Mouse (Mus musculus) ES-Bruce4 (cell line): ENCODE measurements at regions not wholly inside any gene's neighbourhood (a gene's known extent, or its start where the extent isn't known, plus 50 kb on each side); places are given as distances from the start of the nearest gene placed in this dataset.

Source experiments
- H3K27ac ChIP-seq: 2 replicates; pipeline ENCODE4 v1.5.1; 2012; ENCODE audit warnings: low read length, inconsistent platforms; ENCODE audit not compliant: insufficient read depth
- H3K27me3 ChIP-seq: 2 replicates; pipeline ENCODE4 v1.6.1; 2012; ENCODE audit warnings: mild to moderate bottlenecking, low read length, inconsistent platforms; ENCODE audit not compliant: control insufficient read depth, poor library complexity, insufficient read depth, severe bottlenecking
- H3K36me3 ChIP-seq: 2 replicates; pipeline ENCODE4 v1.6.1; 2012; ENCODE audit warnings: inconsistent platforms, mild to moderate bottlenecking, low read length, moderate library complexity; ENCODE audit not compliant: control insufficient read depth, poor library complexity, insufficient read depth, severe bottlenecking
- H3K4me1 ChIP-seq: one replicate; pipeline ENCODE4 v1.8.1; 2011; ENCODE audit warnings: low read length; ENCODE audit not compliant: control insufficient read depth, insufficient read depth
- H3K4me3 ChIP-seq: 2 replicates; pipeline ENCODE4 v1.5.1; 2011; ENCODE audit warnings: low read depth, mild to moderate bottlenecking, low read length
- H3K9ac ChIP-seq: 2 replicates; pipeline ENCODE4 v1.6.1; 2012; ENCODE audit warnings: low read depth, mild to moderate bottlenecking, inconsistent platforms; ENCODE audit not compliant: poor library complexity, severe bottlenecking
- H3K9me3 ChIP-seq: replicated peaks from 2 replicates; pipeline ENCODE4 v1.6.1; 2012; ENCODE audit warnings: mild to moderate bottlenecking, low read length, inconsistent platforms; ENCODE audit not compliant: control insufficient read depth, poor library complexity, insufficient read depth, severe bottlenecking
- CTCF ChIP-seq: IDR thresholded peaks from one replicate; pipeline ENCODE4 v1.8.1; 2011; ENCODE audit warnings: low read depth, low read length
- EP300 ChIP-seq: IDR thresholded peaks from 2 replicates; pipeline ENCODE4 v1.6.1; 2011; ENCODE audit warnings: low read depth, low read length; ENCODE audit not compliant: insufficient read depth
- POLR2A ChIP-seq: IDR thresholded peaks from one replicate; pipeline ENCODE4 v1.8.1; 2011; ENCODE audit warnings: low read length; ENCODE audit not compliant: insufficient read depth

GRCm38 (mm10) chr16:21333223-21333951 is 89.5 kb upstream of the Vps8 start:
- H3K9ac ChIP-seq: peak overlapping the region; percentile 54
- peak overlapping the region; percentile 92 for H3K4me3 ChIP-seq
- H3K9me3 ChIP-seq: no peaks in the 10 kb centered on the region
- H3K4me1 ChIP-seq: no peaks in the 10 kb centered on the region
- H3K27ac ChIP-seq: no peak overlapping the region
- no peaks in the 10 kb centered on the region for H3K27me3 ChIP-seq
- TF ChIP-seq CTCF: no peak
- peak; percentile 60 for TF ChIP-seq POLR2A
- TF ChIP-seq EP300: 0 out of 2 replicates have a peak, but pooled peaks have one; percentile 44
- peaks cover 2% of the 10 kb centered on the region; the same call in 1 of the 2 replicates for H3K36me3 ChIP-seq

DNA sequence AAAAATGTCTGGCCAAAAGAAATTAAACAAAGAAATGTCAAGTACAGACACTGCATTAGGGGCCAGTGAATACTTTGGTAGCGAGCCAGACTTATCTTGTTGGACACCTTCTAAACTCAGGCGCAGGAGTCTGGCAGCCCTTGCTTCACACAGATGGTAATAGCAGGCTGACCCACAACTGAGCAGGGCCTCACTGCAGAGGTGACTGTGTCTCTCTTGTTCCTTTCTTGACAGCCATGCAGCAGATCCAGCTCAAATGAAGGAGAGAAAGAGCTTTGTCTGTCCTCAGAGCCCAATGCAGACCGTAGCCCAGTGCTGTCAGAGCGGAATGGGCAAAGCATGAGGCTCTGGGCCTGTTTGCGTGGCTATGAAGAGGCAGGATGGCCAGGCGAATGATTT is 83.9 kb upstream of the Vps8 start:
- Histone ChIP-seq H3K9me3 (no peaks in the 10 kb centered on the region), H3K4me3 (no peak overlapping the region), H3K9ac (no peak overlapping the region), H3K4me1 (no peaks in the 10 kb centered on the region), H3K36me3 (no peaks in the 10 kb centered on the region), H3K27ac (no peak overlapping the region), H3K27me3 (no peaks in the 10 kb centered on the region)
- TF ChIP-seq EP300 (no peak), CTCF (no peak), POLR2A (no peak)

- no peaks in the 10 kb centered on the region for H3K9me3 ChIP-seq
- H3K4me1 ChIP-seq: no peaks in the 10 kb centered on the region
- no peak overlapping the region for H3K9ac ChIP-seq
- no peaks in the 10 kb centered on the region for H3K27me3 ChIP-seq
- TF ChIP-seq CTCF: no peak
- TF ChIP-seq EP300: no peak
- TF ChIP-seq POLR2A: no peak
- H3K27ac ChIP-seq: no peak overlapping the region
- H3K4me3 ChIP-seq: no peak overlapping the region
- H3K36me3 ChIP-seq: no peaks in the 10 kb centered on the region
Observed at GRCm38 (mm10) chr16:21339460-21340081, 83.3 kb upstream of the Vps8 start.

- H3K9ac ChIP-seq: no peak overlapping the region
- H3K27me3 ChIP-seq: no peaks in the 10 kb centered on the region
- no peak overlapping the region for H3K4me3 ChIP-seq
- no peak overlapping the region for H3K27ac ChIP-seq
- H3K9me3 ChIP-seq: no peaks in the 10 kb centered on the region
- H3K36me3 ChIP-seq: no peaks in the 10 kb centered on the region
- no peak for TF ChIP-seq EP300
- no peak for TF ChIP-seq POLR2A
- TF ChIP-seq CTCF: no peak
- no peaks in the 10 kb centered on the region for H3K4me1 ChIP-seq
Observed at GRCm38 (mm10) chr16:21340136-21340535, 82.8 kb upstream of the Vps8 start.

GRCm38 (mm10) chr16:21349869-21350268 is 73.0 kb upstream of the Vps8 start:
- H3K27me3 ChIP-seq: no peaks in the 10 kb centered on the region
- no peak overlapping the region for H3K9ac ChIP-seq
- no peaks in the 10 kb centered on the region for H3K36me3 ChIP-seq
- H3K27ac ChIP-seq: no peak overlapping the region
- H3K4me1 ChIP-seq: peaks cover 3% of the 10 kb centered on the region
- TF ChIP-seq EP300 (no peak), CTCF (no peak), POLR2A (no peak)
- no peaks in the 10 kb centered on the region for H3K9me3 ChIP-seq
- no peak overlapping the region for H3K4me3 ChIP-seq

DNA sequence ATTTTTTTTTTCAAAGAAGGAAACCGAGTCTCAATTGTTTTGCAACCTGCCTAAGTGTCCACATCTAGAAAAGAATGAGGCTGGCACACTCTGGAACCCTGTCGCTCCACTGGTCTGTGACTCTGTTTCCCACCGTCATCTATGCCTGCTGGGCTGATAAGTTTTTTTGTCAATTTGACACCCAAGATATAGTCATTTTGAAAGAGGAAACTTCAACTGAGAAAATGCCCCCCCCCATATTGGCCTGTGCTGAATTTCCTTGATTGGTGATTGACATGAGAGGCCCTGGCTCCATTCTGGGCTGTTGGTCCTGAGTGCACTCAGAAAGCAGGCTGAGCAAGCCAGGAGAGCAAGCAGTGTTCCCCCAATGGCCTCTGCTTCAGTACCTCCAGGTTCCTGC is 71.6 kb upstream of the Vps8 start:
- no peak overlapping the region for H3K4me3 ChIP-seq
- no peaks in the 10 kb centered on the region for H3K27me3 ChIP-seq
- TF ChIP-seq EP300 (no peak), POLR2A (no peak), CTCF (no peak)
- H3K4me1 ChIP-seq: peaks cover 3% of the 10 kb centered on the region
- no peak overlapping the region for H3K27ac ChIP-seq
- H3K9me3 ChIP-seq: no peaks in the 10 kb centered on the region
- H3K9ac ChIP-seq: no peak overlapping the region
- no peaks in the 10 kb centered on the region for H3K36me3 ChIP-seq
